Mouse (Mus musculus) testis, postnatal 14 days (tissue): Measurements from ENCODE around the gene Wap.
A peak's percentile ranks its signal among the peaks of the same experiment; 100 is the strongest.
"Not testable (repeated sequence)": the region's sequence is repeated elsewhere in the genome, so short reads cannot be mapped to it uniquely, and the experiment has no call there.

Experiments
- DNase-seq: peaks from one replicate; pipeline ENCODE4 v3.0.0; 2021; ENCODE audit warnings: low spot score

Gene Wap

DNA sequence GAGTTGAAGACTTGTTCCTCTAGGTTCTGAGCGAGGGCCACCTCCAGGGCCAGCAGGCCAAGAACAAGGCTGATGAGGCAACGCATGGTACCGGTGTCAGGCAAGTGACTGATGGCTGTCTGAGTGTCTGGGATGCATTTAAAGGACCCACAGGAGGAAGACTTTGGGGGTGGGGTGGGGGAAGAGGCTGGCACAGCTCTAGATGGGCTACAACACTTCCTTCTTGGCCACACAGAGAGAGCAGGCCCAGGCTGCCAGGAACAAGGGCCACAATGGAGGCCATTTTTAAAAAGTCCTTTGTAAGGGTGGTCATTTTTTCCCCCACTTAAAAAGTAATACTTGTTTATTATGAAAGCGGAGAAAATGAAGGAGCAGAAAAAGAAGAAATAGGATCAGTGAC, at the start of gene Wap:
Gene Wap (minus strand): TSS at position 101 of the 400 bp plus-strand sequence.
- DNase-seq = no peak

GRCm38 (mm10) chr11:6684741-6685140, 46.3 kb upstream of the Wap start:
- no peak for DNase-seq

DNA sequence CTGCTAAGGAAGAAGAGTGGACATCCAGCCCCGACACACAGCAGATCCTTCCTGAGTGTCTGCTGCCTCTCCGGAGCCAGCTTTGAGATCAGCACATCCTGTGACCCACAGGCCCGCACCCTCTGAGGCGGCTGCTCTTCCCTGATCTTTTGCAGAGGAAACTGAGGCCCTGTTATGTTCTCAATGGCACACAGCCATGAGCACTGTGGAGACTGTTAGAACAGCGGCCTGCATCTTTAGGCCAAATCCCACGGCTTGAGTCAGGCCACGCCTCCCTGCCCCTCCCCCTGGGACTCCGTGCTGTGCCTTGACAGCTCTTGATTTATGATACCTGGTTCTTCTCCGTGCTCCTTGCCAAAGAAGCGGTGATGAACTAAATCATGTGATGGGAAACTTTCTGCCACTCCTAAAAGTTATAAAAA, 42.0 kb upstream of the Wap start:
- DNase-seq = peak; percentile 39

GRCm38 (mm10) chr11:6679694-6680396, 41.4 kb upstream of the Wap start:
- DNase-seq = no peak

DNA sequence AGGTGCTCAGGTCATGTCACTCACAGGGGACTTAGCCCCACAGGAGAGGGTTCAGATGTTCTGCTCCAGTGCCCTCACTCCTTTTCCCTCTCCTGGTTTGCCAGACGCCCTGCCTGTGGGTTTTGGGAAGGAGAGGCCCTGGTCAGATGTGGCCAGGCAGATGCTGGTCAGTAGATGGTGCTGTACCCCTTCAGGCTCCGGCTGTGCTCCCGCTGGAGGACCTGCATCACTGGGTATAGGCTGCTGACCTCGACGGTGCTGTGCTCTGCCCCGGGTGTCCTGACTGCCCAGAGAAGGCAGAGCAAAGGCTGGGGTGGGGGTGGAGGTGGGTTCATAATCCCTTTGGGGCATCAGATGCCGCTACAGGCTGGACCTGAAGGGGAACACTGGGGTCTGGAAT, 39.1 kb upstream of the Wap start:
- no peak for DNase-seq

DNA sequence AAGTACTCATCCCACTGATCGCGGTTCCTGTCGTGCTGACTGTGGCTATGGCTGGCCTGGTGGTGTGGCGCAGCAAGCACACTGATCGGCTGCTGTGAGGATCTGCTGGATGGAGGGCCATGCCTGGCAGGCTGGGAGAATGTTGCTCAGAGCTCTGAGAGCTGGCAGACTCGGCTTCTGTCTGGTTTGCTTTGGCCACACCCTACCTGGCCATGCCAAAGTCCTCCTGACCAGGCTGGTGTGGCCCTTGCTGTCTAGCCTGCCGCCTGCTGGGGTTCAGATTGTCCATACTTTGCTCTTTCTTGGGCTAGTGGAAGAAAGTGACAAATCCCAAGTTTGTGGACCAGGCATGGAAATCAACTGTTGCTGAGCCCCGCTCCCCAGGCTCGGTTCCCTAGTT, 38.2 kb upstream of the Wap start:
- no peak for DNase-seq

- DNase-seq = no peak
Observed at GRCm38 (mm10) chr11:6675402-6675801, 37.0 kb upstream of the Wap start.

GRCm38 (mm10) chr11:6674701-6675100, 36.3 kb upstream of the Wap start:
- DNase-seq = no peak

- no peak for DNase-seq
Observed at GRCm38 (mm10) chr11:6670826-6671225, 32.4 kb upstream of the Wap start.

DNA sequence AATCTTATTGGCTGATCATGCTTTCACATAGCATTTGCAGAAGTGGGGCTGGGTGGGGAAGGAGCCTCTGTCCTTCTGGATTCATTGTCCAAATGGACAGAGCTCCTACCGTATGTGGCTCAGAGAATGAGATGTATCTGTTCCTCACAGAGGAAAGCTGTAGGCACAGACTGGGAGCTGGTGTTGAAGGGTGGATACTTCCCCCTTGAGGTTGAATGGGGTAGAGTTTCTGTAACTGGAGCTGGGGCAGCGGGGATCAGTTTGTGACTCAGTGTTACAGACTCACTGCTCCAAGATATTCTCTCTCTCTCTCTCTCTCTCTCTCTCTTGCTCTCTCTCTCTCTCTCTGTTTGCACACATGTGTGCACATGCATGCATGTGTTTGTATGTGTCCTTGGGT, 31.6 kb upstream of the Wap start:
- no peak for DNase-seq

DNA sequence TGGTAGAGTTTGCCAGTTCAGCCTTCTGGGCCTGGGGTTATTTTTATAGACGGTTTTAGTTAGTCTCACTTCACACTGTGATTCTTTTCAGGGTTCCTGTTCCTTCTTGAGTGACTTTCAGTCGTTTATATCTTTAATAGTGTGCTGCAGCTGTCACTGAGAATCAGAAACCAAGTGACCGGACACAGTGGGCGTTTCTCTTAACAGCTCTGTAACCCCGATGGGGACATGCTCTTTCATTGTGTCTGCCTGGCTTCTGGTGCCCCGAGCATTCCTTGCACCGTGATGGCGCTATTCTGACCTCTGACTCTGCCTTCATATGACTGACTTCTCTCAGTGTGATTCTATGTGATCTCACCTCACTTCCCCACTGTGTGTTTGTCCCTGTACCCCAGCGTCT, 30.6 kb upstream of the Wap start:
- no peak for DNase-seq

DNA sequence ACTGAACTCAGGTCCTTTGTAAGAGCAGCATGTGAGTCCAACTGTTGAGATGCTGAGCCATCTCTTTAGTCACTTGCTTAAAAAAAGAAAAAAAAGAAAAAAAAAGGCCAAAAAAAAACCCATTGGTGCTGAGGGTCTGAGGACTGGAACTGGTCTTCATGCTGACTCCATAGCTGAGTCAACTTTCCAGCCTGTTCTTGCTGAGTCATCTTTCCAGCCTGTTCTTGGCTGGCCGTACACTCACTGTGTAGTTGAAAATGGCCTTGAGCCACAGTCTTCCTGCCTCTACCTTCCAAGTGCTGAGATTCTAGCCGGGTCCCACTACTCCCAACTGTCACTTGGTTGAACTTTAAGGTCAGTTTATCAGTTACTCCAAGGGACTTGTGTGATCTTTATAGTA, 28.2 kb upstream of the Wap start:
- DNase-seq = no peak

GRCm38 (mm10) chr11:6661206-6661605, 22.8 kb upstream of the Wap start:
- DNase-seq = no peak

- DNase-seq = no peak
Observed at GRCm38 (mm10) chr11:6658271-6658670, 19.8 kb upstream of the Wap start, which contains the start of gene Ramp3. Gene Ramp3 (plus strand): TSS chr11:6658521.

- peak; percentile 75 for DNase-seq
Observed at GRCm38 (mm10) chr11:6654903-6655302, 16.5 kb upstream of the Wap start.

DNA sequence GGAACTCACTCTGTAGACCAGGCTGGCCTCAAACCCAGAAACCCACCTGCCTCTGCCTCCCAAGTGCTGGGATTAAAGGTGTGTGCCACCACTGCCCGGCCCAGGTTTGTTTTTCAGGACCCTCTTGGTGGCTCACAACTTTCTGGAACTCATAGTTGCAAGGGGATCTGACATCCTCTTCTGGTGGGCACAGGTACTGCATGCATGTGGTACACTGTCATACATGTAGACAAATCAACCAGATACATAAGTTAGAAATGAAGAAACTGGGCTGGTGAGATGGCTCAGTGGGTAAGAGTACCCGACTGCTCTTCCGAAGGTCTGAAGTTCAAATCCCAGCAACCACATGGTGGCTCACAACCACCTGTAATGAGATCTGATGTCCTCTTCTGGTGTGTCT, 14.5 kb upstream of the Wap start:
- DNase-seq = not testable (repeated sequence)

GRCm38 (mm10) chr11:6650519-6650918, 12.1 kb upstream of the Wap start:
- DNase-seq = no peak

GRCm38 (mm10) chr11:6647831-6648724, 9.6 kb upstream of the Wap start:
- no peak for DNase-seq

- DNase-seq = no peak
Observed at GRCm38 (mm10) chr11:6644566-6644965, 6.1 kb upstream of the Wap start.

- no peak for DNase-seq
Observed at GRCm38 (mm10) chr11:6639072-6639471, 635 bp upstream of the Wap start.

GRCm38 (mm10) chr11:6636150-6636549, 2.3 kb downstream of the Wap start:
- no peak for DNase-seq

- no peak for DNase-seq
Observed at GRCm38 (mm10) chr11:6629655-6630054, 8.8 kb downstream of the Wap start.

DNA sequence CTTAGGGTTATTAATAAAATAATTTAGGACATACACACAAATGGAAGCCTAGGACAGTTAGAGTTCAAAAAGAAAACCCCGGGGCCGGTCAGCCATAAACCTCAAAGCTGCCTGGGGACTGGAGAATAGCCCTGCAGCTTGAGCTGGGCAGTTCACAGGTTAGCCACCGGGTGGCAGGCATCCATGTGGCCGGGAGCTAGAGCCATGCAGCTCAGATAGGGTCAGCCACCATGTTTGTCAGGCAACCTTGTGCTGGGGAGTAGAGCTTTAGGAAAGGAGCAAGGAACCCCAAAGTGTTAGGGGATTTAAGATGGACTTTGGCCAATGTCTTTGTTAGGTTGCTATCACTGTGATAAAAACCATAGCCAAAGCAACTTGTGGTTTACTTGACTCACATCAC, 9.9 kb downstream of the Wap start:
- no peak for DNase-seq
